Mouse (Mus musculus): ENCODE results near the gene Ano1. TPM values are rescaled to one million over a fixed set of nuclear protein-coding genes. Genes with fewer than 3 reads are reported as not detected.
A peak's percentile ranks its signal among the peaks of the same experiment; 100 is the strongest.

Gene Ano1
- polyA plus RNA-seq, 1 experiment from 2014 or later: 4.5 TPM

DNA sequence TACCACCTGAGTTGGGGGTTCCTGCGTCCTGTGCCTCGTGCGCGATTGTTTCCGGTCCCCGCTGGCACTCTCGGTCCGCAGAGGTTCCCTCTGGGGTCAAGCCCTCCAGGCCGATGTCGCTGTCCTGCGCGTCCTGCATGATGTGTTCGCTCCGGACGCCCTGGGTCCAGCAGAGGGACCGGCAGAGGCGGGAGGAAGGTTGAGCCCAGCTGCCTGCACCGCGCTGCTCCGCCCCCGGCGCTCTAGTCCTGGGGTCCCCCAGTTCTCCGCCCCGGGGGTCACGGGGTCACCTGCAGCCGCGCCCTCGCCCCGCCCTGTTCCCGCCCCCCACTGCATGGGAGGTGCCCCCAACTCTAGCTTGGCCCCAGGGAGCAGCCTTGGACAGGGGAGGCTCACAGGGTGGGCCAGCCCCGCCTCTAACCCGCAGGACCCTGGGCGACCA, 13.4 kb downstream of the Ano1 start:
- H3K4me1 ChIP-seq (replicated peaks; ENCODE audit: control insufficient read depth, insufficient read depth, low read length): peaks cover 5% of the 10 kb centered on the region
- DNase-seq (ENCODE audit: low spot score): no peak
- H3K9ac ChIP-seq: peak overlapping the region; percentile 53
- peaks cover 15% of the 10 kb centered on the region; the same call in 1 of the 2 replicates for H3K27me3 ChIP-seq (ENCODE audit: control insufficient read depth, insufficient read depth, low read length)
- H3K27ac ChIP-seq: no peak overlapping the region
- H3K9me3 ChIP-seq (ENCODE audit: control insufficient read depth, low read length): no peaks in the 10 kb centered on the region
- H3K4me2 ChIP-seq (replicated peaks): peak overlapping the region; percentile 58
- H3K4me3 ChIP-seq (replicated peaks; ENCODE audit: low read length): peak overlapping the region; percentile 32
- WGBS: under 1% methylated on average over 33 of the region's 33 CpGs
- ATAC-seq (ENCODE audit: low FRiP score): 0 out of 2 replicates have a peak, but pooled peaks have one; percentile 46
- H3K36me3 ChIP-seq (replicated peaks; ENCODE audit: control insufficient read depth, insufficient read depth): no peaks in the 10 kb centered on the region

DNA sequence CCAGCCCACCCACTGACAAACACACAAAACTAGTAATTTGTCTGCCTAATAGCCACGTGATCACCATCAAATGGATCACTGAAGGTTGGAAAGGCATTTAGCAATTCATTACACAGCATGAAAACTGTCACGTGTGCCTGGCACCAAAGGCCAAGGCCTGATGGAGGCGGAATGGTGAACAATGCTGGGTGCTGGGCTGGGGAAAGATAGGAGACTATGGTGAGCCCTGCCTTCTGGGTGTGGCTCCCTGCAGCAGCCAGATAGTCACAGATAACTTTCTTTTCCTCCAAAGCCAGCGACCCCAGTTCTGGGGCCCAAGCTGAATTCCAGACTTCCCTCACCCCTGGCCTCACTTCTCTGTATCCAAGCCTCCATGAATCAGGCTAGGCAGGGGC, 19.9 kb downstream of the Ano1 start:
- no peaks in the 10 kb centered on the region for H3K36me3 ChIP-seq (replicated peaks; ENCODE audit: control insufficient read depth, insufficient read depth)
- DNase-seq (ENCODE audit: low spot score) (no peak), ATAC-seq (ENCODE audit: low FRiP score) (no peak)
- H3K4me3 ChIP-seq (replicated peaks; ENCODE audit: low read length): no peak overlapping the region
- no peaks in the 10 kb centered on the region for H3K9me3 ChIP-seq (ENCODE audit: control insufficient read depth, low read length)
- no peak overlapping the region for H3K9ac ChIP-seq
- no peak overlapping the region for H3K27ac ChIP-seq
- no peak overlapping the region for H3K4me2 ChIP-seq (replicated peaks)
- 38% methylated on average over 4 of the region's 4 CpGs for WGBS
- H3K27me3 ChIP-seq (ENCODE audit: control insufficient read depth, insufficient read depth, low read length): peaks cover 5% of the 10 kb centered on the region; the same call in 1 of the 2 replicates
- H3K4me1 ChIP-seq (replicated peaks; ENCODE audit: control insufficient read depth, insufficient read depth, low read length): peaks cover 6% of the 10 kb centered on the region; the same call in 1 of the 2 replicates

DNA sequence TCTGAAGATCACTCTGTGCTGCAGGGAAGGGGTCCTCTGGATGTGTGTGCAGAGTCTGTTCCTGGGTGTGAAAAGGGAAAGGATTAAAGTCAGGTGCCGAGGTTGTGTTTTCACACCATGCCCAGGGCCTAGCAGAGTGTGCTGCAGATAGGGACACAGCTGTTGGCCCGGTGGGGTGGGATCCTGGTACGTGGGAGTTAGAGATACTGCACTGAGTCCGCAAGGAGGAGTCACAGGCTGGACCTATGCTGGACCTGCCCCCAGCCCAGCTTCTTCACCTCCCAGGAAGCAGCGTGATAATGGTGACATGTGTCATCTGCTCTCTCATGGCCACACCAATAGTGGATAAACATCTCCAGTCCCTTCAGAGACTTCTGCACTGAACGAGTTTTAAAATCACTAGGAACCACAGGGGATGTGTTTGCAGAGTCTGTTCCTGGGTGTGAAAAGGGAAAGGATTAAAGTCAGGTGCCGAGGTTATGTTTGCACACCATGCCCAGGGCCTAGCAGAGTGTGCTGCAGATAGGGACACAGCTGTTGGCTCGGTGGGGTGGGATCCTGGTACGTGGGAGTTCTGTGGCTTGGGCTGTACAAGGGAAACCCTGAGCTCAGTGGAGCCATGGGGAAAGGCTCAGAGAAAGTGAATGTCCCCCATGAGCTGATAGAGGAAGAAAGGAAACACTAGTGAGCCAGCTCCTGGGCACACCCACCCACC, 20.4 kb downstream of the Ano1 start:
- no peak overlapping the region for H3K4me3 ChIP-seq (replicated peaks; ENCODE audit: low read length)
- ATAC-seq (ENCODE audit: low FRiP score) (no peak), DNase-seq (ENCODE audit: low spot score) (no peak)
- no peaks in the 10 kb centered on the region for H3K9me3 ChIP-seq (ENCODE audit: control insufficient read depth, low read length)
- 67% methylated on average over 9 of the region's 9 CpGs for WGBS
- H3K36me3 ChIP-seq (replicated peaks; ENCODE audit: control insufficient read depth, insufficient read depth): no peaks in the 10 kb centered on the region
- H3K27me3 ChIP-seq (ENCODE audit: control insufficient read depth, insufficient read depth, low read length): 0 out of 2 replicates have a peak, but pooled peaks cover under 1% of the 10 kb centered on the region
- H3K9ac ChIP-seq: no peak overlapping the region
- no peak overlapping the region for H3K27ac ChIP-seq
- no peak overlapping the region for H3K4me2 ChIP-seq (replicated peaks)
- peaks cover 6% of the 10 kb centered on the region; the same call in 1 of the 2 replicates for H3K4me1 ChIP-seq (replicated peaks; ENCODE audit: control insufficient read depth, insufficient read depth, low read length)

DNA sequence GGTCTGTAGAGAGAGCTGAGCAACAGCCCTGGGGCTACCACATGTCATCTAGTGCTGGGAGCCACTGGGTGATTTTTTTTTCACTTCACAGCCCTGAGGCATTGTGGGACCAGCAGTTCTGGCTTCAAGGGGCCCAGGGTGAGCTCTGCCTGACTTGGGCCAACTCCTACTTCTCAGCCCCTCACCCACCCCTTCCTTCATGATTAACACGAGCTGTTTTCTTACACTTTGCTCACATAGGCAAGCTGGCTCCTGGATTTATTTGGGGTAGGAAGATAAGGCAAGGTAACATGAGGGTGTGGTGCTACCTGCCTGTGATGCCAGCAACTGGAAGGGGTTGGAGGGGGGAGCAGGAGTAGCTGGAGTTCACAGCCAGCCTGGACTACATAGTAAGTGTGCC, 27.5 kb downstream of the Ano1 start:
- Histone ChIP-seq H3K9ac (no peak overlapping the region), H3K27ac (no peak overlapping the region), H3K27me3 (ENCODE audit: control insufficient read depth, insufficient read depth, low read length) (no peaks in the 10 kb centered on the region), H3K4me2 (replicated peaks) (no peak overlapping the region), H3K36me3 (replicated peaks; ENCODE audit: control insufficient read depth, insufficient read depth) (no peaks in the 10 kb centered on the region), H3K4me1 (replicated peaks; ENCODE audit: control insufficient read depth, insufficient read depth, low read length) (no peaks in the 10 kb centered on the region), H3K4me3 (replicated peaks; ENCODE audit: low read length) (no peak overlapping the region), H3K9me3 (ENCODE audit: control insufficient read depth, low read length) (no peaks in the 10 kb centered on the region)
- ATAC-seq (ENCODE audit: low FRiP score): no peak
- DNase-seq (ENCODE audit: low spot score): no peak
- 54% methylated on average over 1 of the region's 1 CpGs for WGBS

DNA sequence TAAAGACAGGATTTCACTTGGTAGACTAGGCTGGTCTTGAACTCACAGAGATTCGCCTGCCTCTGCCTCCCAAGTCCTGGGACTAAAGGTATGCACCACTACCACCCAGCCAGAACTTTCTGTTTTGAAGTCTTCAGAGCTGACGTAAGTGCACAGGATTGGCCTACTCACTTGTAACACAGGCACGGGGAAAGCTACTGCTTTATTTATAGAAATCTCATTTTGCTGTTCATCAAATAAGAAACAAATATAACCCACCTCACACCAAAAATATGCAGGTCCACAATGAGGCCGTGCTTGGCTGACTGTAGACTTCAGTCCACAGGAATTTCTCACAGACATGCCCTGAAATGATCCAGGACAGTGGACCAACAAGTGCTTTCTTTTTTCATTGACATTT, 31.8 kb downstream of the Ano1 start:
- H3K27me3 ChIP-seq (ENCODE audit: control insufficient read depth, insufficient read depth, low read length): no peaks in the 10 kb centered on the region
- no peak overlapping the region for H3K4me3 ChIP-seq (replicated peaks; ENCODE audit: low read length)
- no peaks in the 10 kb centered on the region for H3K4me1 ChIP-seq (replicated peaks; ENCODE audit: control insufficient read depth, insufficient read depth, low read length)
- no peak overlapping the region for H3K27ac ChIP-seq
- 86% methylated on average over 4 of the region's 4 CpGs for WGBS
- ATAC-seq (ENCODE audit: low FRiP score) (no peak), DNase-seq (ENCODE audit: low spot score) (no peak)
- H3K36me3 ChIP-seq (replicated peaks; ENCODE audit: control insufficient read depth, insufficient read depth): no peaks in the 10 kb centered on the region
- H3K4me2 ChIP-seq (replicated peaks): no peak overlapping the region
- no peaks in the 10 kb centered on the region for H3K9me3 ChIP-seq (ENCODE audit: control insufficient read depth, low read length)
- H3K9ac ChIP-seq: no peak overlapping the region

DNA sequence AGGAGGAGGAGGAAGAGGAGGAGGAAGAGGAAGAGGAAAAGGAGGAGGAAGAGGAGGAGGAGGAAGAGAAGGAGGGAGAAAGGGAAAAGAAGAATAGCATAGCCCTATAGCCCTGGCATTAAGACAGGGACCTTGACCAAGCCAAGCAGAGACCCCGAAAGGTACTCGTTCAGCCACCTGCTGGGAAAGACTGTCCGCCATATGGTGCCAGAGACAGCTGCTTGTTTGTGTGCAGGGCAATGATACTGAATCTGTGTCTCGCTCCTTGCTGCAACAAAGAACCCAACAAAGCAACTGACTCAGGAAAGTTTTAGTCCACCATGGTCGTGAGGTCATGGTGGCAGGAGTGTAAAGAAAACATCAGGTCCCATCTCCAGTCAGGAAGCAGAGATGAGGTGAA, 34.0 kb downstream of the Ano1 start:
- DNase-seq (ENCODE audit: low spot score) (no peak), ATAC-seq (ENCODE audit: low FRiP score) (no peak)
- H3K9ac ChIP-seq: no peak overlapping the region
- no peak overlapping the region for H3K4me3 ChIP-seq (replicated peaks; ENCODE audit: low read length)
- H3K9me3 ChIP-seq (ENCODE audit: control insufficient read depth, low read length): no peaks in the 10 kb centered on the region
- H3K27ac ChIP-seq: no peak overlapping the region
- no peaks in the 10 kb centered on the region for H3K36me3 ChIP-seq (replicated peaks; ENCODE audit: control insufficient read depth, insufficient read depth)
- WGBS: 85% methylated on average over 5 of the region's 5 CpGs
- H3K4me2 ChIP-seq (replicated peaks): no peak overlapping the region
- no peaks in the 10 kb centered on the region for H3K27me3 ChIP-seq (ENCODE audit: control insufficient read depth, insufficient read depth, low read length)
- H3K4me1 ChIP-seq (replicated peaks; ENCODE audit: control insufficient read depth, insufficient read depth, low read length): no peaks in the 10 kb centered on the region

DNA sequence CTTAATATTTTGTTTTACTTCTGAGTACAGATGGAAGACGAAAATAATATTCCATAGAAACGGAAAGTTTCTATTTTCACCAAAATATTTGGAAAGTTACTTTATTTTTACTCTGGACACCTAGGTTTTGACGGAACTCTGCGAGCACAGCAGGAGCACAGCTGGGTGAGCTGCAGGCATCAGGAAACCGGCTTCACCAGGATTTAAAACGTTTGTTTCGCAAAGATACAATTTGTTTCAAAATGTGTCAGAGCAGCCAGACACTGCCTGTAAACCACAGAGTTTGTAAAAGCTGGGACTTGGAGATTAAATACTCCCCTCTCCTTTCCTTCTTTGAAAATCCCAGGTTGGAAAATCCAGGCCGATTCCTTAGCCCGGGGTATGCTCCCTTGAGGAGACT, 53.9 kb downstream of the Ano1 start:
- no peak for ATAC-seq (ENCODE audit: low FRiP score)

DNA sequence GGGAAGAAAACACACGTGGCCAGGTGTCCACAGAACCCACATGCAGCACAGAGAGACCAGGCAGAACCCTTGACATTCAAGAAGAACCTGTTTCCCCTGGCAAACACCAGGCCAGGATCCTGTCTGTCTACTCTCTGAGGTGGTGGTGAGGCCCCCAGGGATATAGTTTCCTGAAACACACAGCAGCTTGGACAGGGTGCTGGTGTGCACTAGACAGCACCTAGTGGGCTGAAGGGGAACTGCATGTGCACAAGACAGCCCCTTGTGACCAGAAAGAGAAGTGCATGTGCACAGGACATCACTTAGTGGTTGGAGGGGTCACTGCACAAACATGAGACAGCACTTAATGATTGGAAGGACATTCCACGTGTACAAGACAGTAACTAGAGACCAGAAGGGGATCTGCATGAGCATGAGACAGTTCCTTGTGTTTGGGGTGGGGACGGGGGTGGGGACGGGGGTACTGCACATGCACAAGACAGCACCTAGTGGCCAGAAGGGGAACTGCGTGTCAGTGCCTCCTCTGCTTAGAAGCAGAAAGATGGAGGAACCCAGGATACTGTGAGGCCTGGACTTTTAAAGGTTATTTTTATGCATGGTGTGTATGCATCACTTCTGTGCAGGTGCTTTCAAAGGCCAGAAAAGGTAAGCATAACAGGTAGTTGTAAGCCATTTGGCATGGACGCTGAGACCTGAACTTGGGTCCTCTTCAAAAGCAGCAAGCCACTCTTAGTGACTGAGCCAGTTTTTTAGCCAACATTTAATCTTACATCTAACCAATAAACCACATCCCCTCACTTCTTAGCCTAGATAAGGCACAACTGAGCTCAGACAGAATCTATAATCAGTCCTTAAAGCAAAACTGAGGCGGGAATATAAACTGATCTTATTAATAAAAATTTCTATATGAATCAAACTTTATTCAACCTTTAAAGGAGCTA, 54.7 kb downstream of the Ano1 start:
- no peak for ATAC-seq (ENCODE audit: low FRiP score)
- H3K4me3 ChIP-seq (replicated peaks; ENCODE audit: low read length): no peak overlapping the region
- 76% methylated on average over 7 of the region's 7 CpGs for WGBS

More for the DNA sequence above, 53.9 kb downstream of the Ano1 start:
- Histone ChIP-seq H3K9me3 (ENCODE audit: control insufficient read depth, low read length) (0 out of 2 replicates have a peak, but pooled peaks cover 3% of the 10 kb centered on the region), H3K27me3 (ENCODE audit: control insufficient read depth, insufficient read depth, low read length) (no peaks in the 10 kb centered on the region), H3K36me3 (replicated peaks; ENCODE audit: control insufficient read depth, insufficient read depth) (no peaks in the 10 kb centered on the region), H3K27ac (no peak overlapping the region), H3K4me1 (replicated peaks; ENCODE audit: control insufficient read depth, insufficient read depth, low read length) (no peaks in the 10 kb centered on the region), H3K4me3 (replicated peaks; ENCODE audit: low read length) (no peak overlapping the region), H3K9ac (no peak overlapping the region), H3K4me2 (replicated peaks) (no peak overlapping the region)
- whole genome bisulfite sequencing: 83% methylated on average over 9 of the region's 9 CpGs
- DNase-seq (ENCODE audit: low spot score): no peak

DNA sequence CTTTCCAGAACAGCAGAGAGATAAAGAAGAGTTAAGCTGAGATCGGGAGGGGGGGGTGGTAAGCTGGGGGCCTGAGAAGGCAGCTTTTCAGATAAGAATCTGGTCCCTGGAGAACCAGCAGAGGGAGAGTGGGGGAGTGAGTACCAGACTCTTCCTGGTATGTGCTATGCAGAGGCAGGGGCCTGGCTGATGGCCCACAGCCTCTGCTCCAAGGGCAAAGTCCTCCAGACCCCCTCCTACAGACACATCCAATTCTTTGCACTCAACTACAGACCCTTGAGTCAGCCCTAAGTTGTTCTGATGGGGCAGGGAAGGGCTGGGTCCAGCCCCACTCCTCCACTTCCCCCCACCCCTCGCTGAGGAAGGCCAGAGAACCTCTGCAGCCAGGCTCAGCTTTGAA, 61.9 kb downstream of the Ano1 start:
- Histone ChIP-seq H3K27ac (no peak overlapping the region), H3K4me2 (replicated peaks) (no peak overlapping the region), H3K4me3 (replicated peaks; ENCODE audit: low read length) (no peak overlapping the region), H3K27me3 (ENCODE audit: control insufficient read depth, insufficient read depth, low read length) (no peaks in the 10 kb centered on the region), H3K9ac (no peak overlapping the region), H3K36me3 (replicated peaks; ENCODE audit: control insufficient read depth, insufficient read depth) (no peaks in the 10 kb centered on the region), H3K4me1 (replicated peaks; ENCODE audit: control insufficient read depth, insufficient read depth, low read length) (peaks cover 4% of the 10 kb centered on the region; the same call in 1 of the 2 replicates), H3K9me3 (ENCODE audit: control insufficient read depth, low read length) (no peaks in the 10 kb centered on the region)
- DNase-seq (ENCODE audit: low spot score) (no peak), ATAC-seq (ENCODE audit: low FRiP score) (no peak)
- 69% methylated on average over 2 of the region's 2 CpGs for WGBS

More for the DNA sequence above, 54.7 kb downstream of the Ano1 start:
- Histone ChIP-seq H3K36me3 (replicated peaks; ENCODE audit: control insufficient read depth, insufficient read depth) (no peaks in the 10 kb centered on the region), H3K27me3 (ENCODE audit: control insufficient read depth, insufficient read depth, low read length) (no peaks in the 10 kb centered on the region), H3K9me3 (ENCODE audit: control insufficient read depth, low read length) (0 out of 2 replicates have a peak, but pooled peaks cover 3% of the 10 kb centered on the region), H3K27ac (no peak overlapping the region), H3K9ac (no peak overlapping the region), H3K4me1 (replicated peaks; ENCODE audit: control insufficient read depth, insufficient read depth, low read length) (no peaks in the 10 kb centered on the region), H3K4me2 (replicated peaks) (no peak overlapping the region)
- DNase-seq (ENCODE audit: low spot score): no peak

Data from hindbrain, embryonic 14.5 days (tissue).